Mouse (Mus musculus): ENCODE data around the gene Zfp317. TPM values are rescaled to one million over a fixed set of nuclear protein-coding genes. Genes with fewer than 3 reads are reported as not detected.
A peak's percentile ranks its signal among the peaks of the same experiment; 100 is the strongest.

Gene Zfp317
- polyA plus RNA-seq (2012; rRNA removed), result 8.0 and 8.1 TPM in 2 replicates

GRCm38 (mm10) chr9:19621843-19622822 lies at the start of gene Zfp317:
Zfp317 (plus strand) TSS chr9:19622102.
- peak; percentile 99 for DNase-seq
- H3K27ac ChIP-seq (ENCODE audit: insufficient read depth, low read depth, low read length), result peak within 1 kb of the TSS; percentile 11; the same call in 1 of the 2 replicates
- no peaks in the 10 kb centered on the region for H3K4me1 ChIP-seq (ENCODE audit: control insufficient read depth, insufficient read depth, low read length)
- H3K27me3 ChIP-seq (replicated peaks; ENCODE audit: control insufficient read depth, insufficient read depth, low read length), result no peaks in the 10 kb centered on the region
- 1% methylated on average over 35 of the region's 35 CpGs for WGBS
- no peaks in the 10 kb centered on the region for H3K36me3 ChIP-seq (ENCODE audit: control insufficient read depth, insufficient read depth, low read length)
- peak within 1 kb of the TSS; percentile 49 for H3K4me3 ChIP-seq (ENCODE audit: insufficient read depth, low read depth, low read length)
- TF ChIP-seq POLR2A (IDR thresholded peaks at IDR 0.05; ENCODE audit: low read depth, low read length) (no peak), CTCF (conservative IDR thresholded peaks at IDR 0.05; ENCODE audit: insufficient read depth, insufficient read length, low read depth, low read length) (no peak)

DNA sequence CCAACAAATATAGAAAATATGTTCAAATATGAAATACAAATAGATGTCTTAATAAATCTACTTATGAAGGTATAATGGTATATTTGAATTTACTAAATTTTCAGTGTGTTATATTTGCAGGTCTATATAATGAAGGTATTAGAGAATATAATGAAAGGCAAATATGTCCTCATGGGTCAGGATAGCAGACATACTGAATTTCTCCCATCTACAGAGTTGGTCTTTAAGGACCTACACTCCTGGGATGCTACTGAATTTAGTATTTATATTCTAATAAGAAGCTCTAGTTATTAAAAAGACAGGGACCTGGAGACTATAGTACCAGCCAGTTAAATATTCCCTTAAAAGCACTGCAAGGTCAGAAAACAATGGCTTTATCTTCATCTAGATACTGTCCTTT lies 39.6 kb upstream of the Zfp317 start, which contains the start of gene Olfr855:
Gene Olfr855 (plus strand): TSS at position 301 of the 400 bp plus-strand sequence.
- Histone ChIP-seq H3K4me1 (ENCODE audit: control insufficient read depth, insufficient read depth, low read length) (no peaks in the 10 kb centered on the region), H3K4me3 (ENCODE audit: insufficient read depth, low read depth, low read length) (no peak within 1 kb of the TSS), H3K27ac (ENCODE audit: insufficient read depth, low read depth, low read length) (no peak within 1 kb of the TSS), H3K27me3 (replicated peaks; ENCODE audit: control insufficient read depth, insufficient read depth, low read length) (no peaks in the 10 kb centered on the region), H3K36me3 (ENCODE audit: control insufficient read depth, insufficient read depth, low read length) (no peaks in the 10 kb centered on the region)
- no peak for DNase-seq
- no peak for TF ChIP-seq CTCF (conservative IDR thresholded peaks at IDR 0.05; ENCODE audit: insufficient read depth, insufficient read length, low read depth, low read length)
- TF ChIP-seq POLR2A (IDR thresholded peaks at IDR 0.05; ENCODE audit: low read depth, low read length), result no peak

GRCm38 (mm10) chr9:19621297-19621696 lies 605 bp upstream of the Zfp317 start:
- H3K4me3 ChIP-seq (ENCODE audit: insufficient read depth, low read depth, low read length), result no peak overlapping the region
- no peaks in the 10 kb centered on the region for H3K4me1 ChIP-seq (ENCODE audit: control insufficient read depth, insufficient read depth, low read length)
- no peak overlapping the region for H3K27ac ChIP-seq (ENCODE audit: insufficient read depth, low read depth, low read length)
- DNase-seq, result no peak
- H3K36me3 ChIP-seq (ENCODE audit: control insufficient read depth, insufficient read depth, low read length), result no peaks in the 10 kb centered on the region
- TF ChIP-seq POLR2A (IDR thresholded peaks at IDR 0.05; ENCODE audit: low read depth, low read length), result no peak
- TF ChIP-seq CTCF (conservative IDR thresholded peaks at IDR 0.05; ENCODE audit: insufficient read depth, insufficient read length, low read depth, low read length), result no peak
- WGBS, result 96% methylated on average over 3 of the region's 3 CpGs
- H3K27me3 ChIP-seq (replicated peaks; ENCODE audit: control insufficient read depth, insufficient read depth, low read length), result no peaks in the 10 kb centered on the region

GRCm38 (mm10) chr9:19629574-19629973 lies 7.7 kb downstream of the Zfp317 start:
- Histone ChIP-seq H3K27ac (ENCODE audit: insufficient read depth, low read depth, low read length) (no peak overlapping the region), H3K4me1 (ENCODE audit: control insufficient read depth, insufficient read depth, low read length) (no peaks in the 10 kb centered on the region), H3K36me3 (ENCODE audit: control insufficient read depth, insufficient read depth, low read length) (peaks cover 1% of the 10 kb centered on the region), H3K4me3 (ENCODE audit: insufficient read depth, low read depth, low read length) (no peak overlapping the region), H3K27me3 (replicated peaks; ENCODE audit: control insufficient read depth, insufficient read depth, low read length) (no peaks in the 10 kb centered on the region; the same call in 1 of the 2 replicates)
- DNase-seq, result no peak
- TF ChIP-seq CTCF (conservative IDR thresholded peaks at IDR 0.05; ENCODE audit: insufficient read depth, insufficient read length, low read depth, low read length) (no peak), POLR2A (IDR thresholded peaks at IDR 0.05; ENCODE audit: low read depth, low read length) (no peak)

- Histone ChIP-seq H3K36me3 (ENCODE audit: control insufficient read depth, insufficient read depth, low read length) (peaks cover 18% of the 10 kb centered on the region), H3K27me3 (replicated peaks; ENCODE audit: control insufficient read depth, insufficient read depth, low read length) (no peaks in the 10 kb centered on the region; the same call in 1 of the 2 replicates), H3K4me3 (ENCODE audit: insufficient read depth, low read depth, low read length) (no peak overlapping the region), H3K4me1 (ENCODE audit: control insufficient read depth, insufficient read depth, low read length) (no peaks in the 10 kb centered on the region), H3K27ac (ENCODE audit: insufficient read depth, low read depth, low read length) (no peak overlapping the region)
- DNase-seq, result no peak
- 95% methylated on average over 3 of the region's 3 CpGs for WGBS
- TF ChIP-seq CTCF (conservative IDR thresholded peaks at IDR 0.05; ENCODE audit: insufficient read depth, insufficient read length, low read depth, low read length) (no peak), POLR2A (IDR thresholded peaks at IDR 0.05; ENCODE audit: low read depth, low read length) (no peak)
These were observed 23.3 kb downstream of the Zfp317 start for GRCm38 (mm10) chr9:19645193-19645592.

DNA sequence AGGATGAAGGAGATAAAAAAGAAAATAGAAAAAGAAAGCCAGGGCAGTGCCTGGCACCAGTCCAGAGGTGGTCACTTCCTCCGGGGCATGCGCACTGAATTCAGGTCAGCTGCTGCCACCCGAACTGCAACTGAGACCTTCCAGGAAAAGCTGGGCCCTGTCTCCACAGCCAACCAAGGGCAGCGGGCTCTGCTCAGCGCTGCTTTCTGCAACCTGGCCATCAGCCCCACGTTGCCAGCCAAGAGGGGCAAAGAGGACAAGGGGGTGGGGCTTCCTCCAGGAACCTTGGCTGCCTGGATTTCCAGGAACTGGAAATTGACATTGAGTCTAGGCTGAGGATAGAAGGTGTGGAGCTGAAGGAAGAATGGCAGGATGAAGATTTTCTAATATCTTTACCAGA lies 68.4 kb downstream of the Zfp317 start:
- H3K4me1 ChIP-seq (ENCODE audit: control insufficient read depth, insufficient read depth, low read length), result no peaks in the 10 kb centered on the region
- no peak overlapping the region for H3K4me3 ChIP-seq (ENCODE audit: insufficient read depth, low read depth, low read length)
- DNase-seq, result peak; percentile 55
- WGBS, result 69% methylated on average over 6 of the region's 6 CpGs
- H3K27ac ChIP-seq (ENCODE audit: insufficient read depth, low read depth, low read length), result no peak overlapping the region
- H3K27me3 ChIP-seq (replicated peaks; ENCODE audit: control insufficient read depth, insufficient read depth, low read length), result no peaks in the 10 kb centered on the region
- no peaks in the 10 kb centered on the region for H3K36me3 ChIP-seq (ENCODE audit: control insufficient read depth, insufficient read depth, low read length)
- TF ChIP-seq POLR2A (IDR thresholded peaks at IDR 0.05; ENCODE audit: low read depth, low read length) (no peak), CTCF (conservative IDR thresholded peaks at IDR 0.05; ENCODE audit: insufficient read depth, insufficient read length, low read depth, low read length) (no peak)

DNA sequence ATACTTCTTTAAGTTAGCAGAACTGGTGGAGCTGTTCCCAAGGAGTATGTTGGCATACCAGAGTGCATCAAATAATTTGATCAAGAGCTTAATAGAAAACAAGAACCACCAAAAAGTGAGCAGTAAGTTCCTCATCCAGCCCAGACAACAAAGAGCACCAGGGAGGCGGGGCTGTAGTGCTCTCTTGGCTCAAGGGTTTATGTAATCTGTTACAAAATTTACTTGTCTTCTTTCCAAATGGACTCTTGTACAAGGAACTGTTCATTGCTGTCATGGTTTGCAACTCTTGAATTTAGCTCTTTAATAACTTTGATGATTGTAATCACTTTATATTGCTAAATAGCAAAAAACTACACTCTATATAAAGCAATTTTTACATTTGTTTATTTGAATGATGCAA lies 69.5 kb downstream of the Zfp317 start:
- peak; percentile 50 for DNase-seq
- Histone ChIP-seq H3K4me1 (ENCODE audit: control insufficient read depth, insufficient read depth, low read length) (no peaks in the 10 kb centered on the region), H3K27me3 (replicated peaks; ENCODE audit: control insufficient read depth, insufficient read depth, low read length) (no peaks in the 10 kb centered on the region), H3K27ac (ENCODE audit: insufficient read depth, low read depth, low read length) (no peak overlapping the region), H3K36me3 (ENCODE audit: control insufficient read depth, insufficient read depth, low read length) (no peaks in the 10 kb centered on the region), H3K4me3 (ENCODE audit: insufficient read depth, low read depth, low read length) (no peak overlapping the region)
- no peak for TF ChIP-seq POLR2A (IDR thresholded peaks at IDR 0.05; ENCODE audit: low read depth, low read length)
- TF ChIP-seq CTCF (conservative IDR thresholded peaks at IDR 0.05; ENCODE audit: insufficient read depth, insufficient read length, low read depth, low read length), result no peak
- 68% methylated on average over 1 of the region's 1 CpGs for WGBS
